Mouse (Mus musculus) midbrain, embryonic 11.5 days (tissue): ENCODE data around the gene Tipin. TPM values are rescaled to one million over a fixed set of nuclear protein-coding genes. Genes with fewer than 3 reads are reported as not detected.

Source experiments
- ATAC-seq: fragments of 200-750 bp; cut with Nextera tagmentation; 2 replicates; pipeline ENCODE4 v1.8.0; 2017; ENCODE audit warnings: moderate TSS enrichment, moderate library complexity; ENCODE audit not compliant: low FRiP score
- DNase-seq: peaks from one replicate; pipeline ENCODE4 v3.0.0; 2015; ENCODE audit warnings: low spot score; ENCODE audit errors: missing footprints
- H3K27ac ChIP-seq: fragments of 300-500 bp; sonication (generic); 2 replicates; pipeline ENCODE4 v1.5.1; 2014; ENCODE audit warnings: low read depth, low read length
- H3K27me3 ChIP-seq: fragments of 300-500 bp; sonication (generic); 2 replicates; pipeline ENCODE4 v1.6.1; 2014; ENCODE audit warnings: mild to moderate bottlenecking, low read length, moderate library complexity, mixed read lengths; ENCODE audit not compliant: control insufficient read depth, insufficient read depth
- H3K36me3 ChIP-seq: fragments of 300-500 bp; sonication (generic); 2 replicates; pipeline ENCODE4 v1.6.1; 2014; ENCODE audit warnings: mild to moderate bottlenecking, low read length, moderate library complexity, mixed read lengths; ENCODE audit not compliant: control insufficient read depth, insufficient read depth
- H3K4me1 ChIP-seq: fragments of 300-500 bp; sonication (generic); 2 replicates; pipeline ENCODE4 v1.6.1; 2014; ENCODE audit warnings: low read length; ENCODE audit not compliant: control insufficient read depth, insufficient read depth
- H3K4me2 ChIP-seq: fragments of 300-500 bp; sonication (generic); 2 replicates; pipeline ENCODE4 v1.6.1; 2014; ENCODE audit warnings: mild to moderate bottlenecking, moderate library complexity
- H3K4me3 ChIP-seq: fragments of 300-500 bp; sonication (generic); 2 replicates; pipeline ENCODE4 v1.5.1; 2014; ENCODE audit warnings: low read depth, low read length
- H3K9ac ChIP-seq: fragments of 300-500 bp; sonication (generic); 2 replicates; pipeline ENCODE4 v1.6.1; 2014; ENCODE audit warnings: low read length
- H3K9me3 ChIP-seq: fragments of 300-500 bp; sonication (generic); 2 replicates; pipeline ENCODE4 v1.6.1; 2016; ENCODE audit warnings: low read length; ENCODE audit not compliant: control insufficient read depth
- WGBS: fragments of 180-500 bp; shearing (Covaris S2); extraction: QIAGEN DNeasy Blood & Tissue Kit; methylation state at CpG from one replicate; pipeline ENCODE4 v1.1.7; 2014; 5-methylcytosine and 5-hydroxymethylcytosine counted together
- polyA plus RNA-seq: library from polyadenylated mRNA; unstranded; fragments of >200 nt; fragmentation: Nextera tagmentation; extraction: Ambion mirVana; gene quantifications from 2 replicates; pipeline ENCODE4 v1.2.1, GENCODE M21; 2014

Tipin gene
- polyA plus RNA-seq = 286 TPM in 2 replicates

DNA sequence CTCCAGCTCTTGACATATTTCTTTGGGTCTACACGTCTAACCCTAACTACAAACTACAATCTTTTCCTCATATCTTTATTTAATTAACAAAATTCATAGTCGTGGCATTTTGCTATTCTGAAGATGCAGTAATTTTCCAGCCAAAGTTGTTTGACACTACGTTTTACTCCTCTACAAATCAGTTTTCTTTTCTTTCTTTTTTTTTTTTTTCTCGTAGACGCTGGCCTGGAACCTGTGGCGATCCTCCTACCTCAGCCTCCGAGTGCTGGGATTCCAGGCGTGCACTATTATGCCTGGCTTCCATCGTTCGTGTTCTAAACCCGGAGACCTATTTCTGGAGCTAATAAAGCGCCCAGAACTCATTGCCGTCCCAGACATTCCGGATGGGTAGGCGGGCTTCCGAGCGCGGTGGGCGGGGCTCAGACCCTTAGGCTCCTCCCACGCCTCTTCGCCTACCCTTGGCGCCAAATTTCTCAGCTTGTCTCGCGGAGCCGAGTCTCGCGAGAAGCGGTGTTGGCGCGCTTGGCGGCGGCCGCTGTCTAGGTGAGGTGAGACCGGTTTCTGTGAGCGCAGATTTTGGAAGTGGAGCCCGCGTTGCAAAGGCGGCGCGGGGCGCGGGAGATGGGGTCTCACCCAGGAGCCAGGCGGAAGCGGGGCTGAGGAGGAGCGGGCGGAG, at the start of gene Tipin:
Tipin (plus strand) TSS at position 477 of the 676 bp plus-strand sequence.
- H3K27me3 ChIP-seq = no peaks in the 10 kb centered on the region
- DNase-seq (peak; percentile 100), ATAC-seq (peak; percentile 95)
- H3K4me3 ChIP-seq = peak within 1 kb of the TSS; percentile 79
- peak within 1 kb of the TSS; percentile 64; the same call in 1 of the 2 replicates for H3K27ac ChIP-seq
- H3K9ac ChIP-seq = peak within 1 kb of the TSS; percentile 95
- 3% methylated on average over 46 of the region's 46 CpGs for WGBS
- peak within 1 kb of the TSS; percentile 62 for H3K4me2 ChIP-seq
- no peaks in the 10 kb centered on the region for H3K36me3 ChIP-seq
- H3K4me1 ChIP-seq = peaks cover 2% of the 10 kb centered on the region; the same call in 1 of the 2 replicates
- H3K9me3 ChIP-seq = no peaks in the 10 kb centered on the region

DNA sequence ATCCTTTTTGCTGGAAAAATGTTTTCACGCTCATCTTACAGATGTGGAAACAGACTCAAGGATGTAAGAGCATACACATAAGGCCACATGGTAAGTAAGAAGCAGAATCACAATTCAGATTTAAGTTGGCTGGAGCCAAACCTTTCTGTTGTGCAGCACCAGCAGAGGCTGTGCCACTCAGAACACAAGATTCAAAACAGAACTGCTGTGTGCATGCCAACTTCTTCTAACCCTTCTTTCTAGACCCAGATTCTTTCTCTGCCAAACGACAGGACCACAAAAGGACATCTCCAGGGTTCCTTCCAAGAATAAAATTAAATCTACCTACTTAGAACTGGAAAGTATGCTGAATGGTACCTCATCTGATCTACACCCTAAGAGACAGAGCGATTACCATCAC, 49.7 kb upstream of the Tipin start:
- WGBS = 88% methylated on average over 3 of the region's 3 CpGs
- ATAC-seq = no peak

DNA sequence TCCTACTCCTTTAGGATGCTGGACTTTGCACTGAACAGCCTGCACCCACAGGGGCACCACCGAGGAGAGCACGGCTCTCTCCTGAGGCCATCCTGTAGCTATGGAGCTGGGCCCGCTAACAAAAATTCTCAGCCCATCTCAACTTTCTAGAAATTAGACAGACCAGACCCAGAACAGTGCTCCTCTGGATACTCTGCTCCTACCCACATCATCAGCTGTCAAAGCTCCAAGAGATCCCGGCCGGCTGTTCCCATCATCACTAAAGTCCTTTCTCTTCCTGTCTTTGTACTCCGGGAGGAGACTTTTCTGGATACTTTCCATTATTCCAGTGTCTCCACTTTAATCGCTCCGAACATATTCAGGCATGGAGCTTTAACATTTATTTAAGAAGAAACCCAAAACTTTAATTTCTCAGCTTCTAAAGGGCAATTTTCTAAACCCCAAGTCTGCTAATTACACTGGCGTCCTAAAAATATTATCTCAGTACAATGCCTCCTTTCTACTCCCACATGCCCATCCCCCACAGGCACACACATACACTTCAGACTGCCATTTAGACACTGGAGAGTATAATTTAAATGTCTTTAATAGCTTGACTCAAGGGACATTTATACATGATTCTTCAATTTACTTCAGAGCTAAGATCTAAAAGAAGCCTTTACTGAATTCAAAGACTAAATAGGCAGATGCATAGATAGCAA, 49.0 kb upstream of the Tipin start:
- Histone ChIP-seq H3K4me1 (no peaks in the 10 kb centered on the region), H3K4me3 (no peak overlapping the region), H3K4me2 (no peak overlapping the region), H3K36me3 (0 out of 2 replicates have a peak, but pooled peaks cover 2% of the 10 kb centered on the region), H3K27me3 (no peaks in the 10 kb centered on the region), H3K9me3 (no peaks in the 10 kb centered on the region), H3K27ac (no peak overlapping the region), H3K9ac (no peak overlapping the region)
- 86% methylated on average over 9 of the region's 9 CpGs for WGBS
- ATAC-seq = no peak
- peak; percentile 62 for DNase-seq

More for the DNA sequence above, 49.7 kb upstream of the Tipin start:
- no peaks in the 10 kb centered on the region for H3K4me1 ChIP-seq
- H3K4me2 ChIP-seq = no peak overlapping the region
- DNase-seq = peak; percentile 12
- H3K27ac ChIP-seq = no peak overlapping the region
- no peak overlapping the region for H3K4me3 ChIP-seq
- no peak overlapping the region for H3K9ac ChIP-seq
- no peaks in the 10 kb centered on the region for H3K9me3 ChIP-seq
- 0 out of 2 replicates have a peak, but pooled peaks cover 2% of the 10 kb centered on the region for H3K36me3 ChIP-seq
- no peaks in the 10 kb centered on the region for H3K27me3 ChIP-seq

DNA sequence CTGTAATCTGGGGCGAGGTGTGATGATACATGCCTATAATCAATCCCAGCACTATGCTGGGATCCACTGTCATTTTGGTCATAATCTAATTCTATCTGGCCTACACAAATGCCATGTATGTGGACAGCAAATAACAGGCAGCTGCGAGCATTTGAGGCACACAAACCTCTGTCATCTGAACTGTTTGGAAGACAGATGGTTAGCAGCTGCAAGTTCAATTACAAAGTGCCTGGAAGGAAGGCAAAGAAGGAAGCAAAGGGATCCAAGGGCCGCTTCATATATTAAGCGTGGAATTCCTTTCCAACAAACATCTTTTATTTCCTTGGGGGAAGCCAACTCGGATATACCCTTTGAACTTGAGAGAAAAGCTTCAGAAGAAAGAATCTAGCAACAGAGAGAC, 47.7 kb upstream of the Tipin start:
- ATAC-seq (no peak), DNase-seq (peak; percentile 72)
- Histone ChIP-seq H3K4me1 (no peaks in the 10 kb centered on the region), H3K9me3 (no peaks in the 10 kb centered on the region), H3K9ac (no peak overlapping the region), H3K4me3 (no peak overlapping the region), H3K36me3 (0 out of 2 replicates have a peak, but pooled peaks cover 2% of the 10 kb centered on the region), H3K4me2 (no peak overlapping the region), H3K27me3 (no peaks in the 10 kb centered on the region), H3K27ac (no peak overlapping the region)
- WGBS = 69% methylated on average over 5 of the region's 5 CpGs

DNA sequence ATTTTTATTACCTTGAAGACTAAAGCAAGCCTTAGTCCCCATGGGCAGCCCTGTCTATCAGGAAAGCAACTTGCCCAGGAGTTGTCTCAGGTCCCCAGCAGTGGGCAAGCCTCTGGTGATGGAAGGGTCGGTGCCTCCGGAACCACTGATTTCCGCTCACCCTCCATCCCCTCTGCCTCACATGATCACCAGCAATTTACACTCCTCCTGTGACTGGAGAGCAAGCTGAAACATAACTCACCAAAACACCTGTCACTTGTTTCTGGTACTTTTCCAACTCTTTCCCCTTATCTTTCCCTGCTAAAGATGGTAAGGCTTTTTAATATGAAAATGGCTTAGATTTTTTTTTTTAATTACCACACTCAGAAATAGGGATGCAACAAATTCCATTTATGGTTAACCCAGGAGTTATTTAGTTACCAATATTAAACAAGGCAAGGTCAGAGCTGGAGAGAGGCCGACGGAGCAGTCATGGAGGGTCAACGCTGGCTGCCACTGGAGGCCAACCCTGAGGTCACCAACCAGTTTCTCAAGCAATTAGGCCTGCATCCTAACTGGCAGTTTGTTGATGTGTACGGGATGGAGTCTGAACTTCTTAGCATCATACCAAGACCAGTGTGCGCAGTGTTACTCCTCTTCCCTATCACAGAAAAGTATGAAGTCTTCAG, 46.5 kb upstream of the Tipin start, which contains the start of gene Uchl4:
Uchl4 (plus strand) TSS at position 434 of the 668 bp plus-strand sequence.
- no peak within 1 kb of the TSS for H3K4me2 ChIP-seq
- 96% methylated on average over 8 of the region's 8 CpGs for WGBS
- no peaks in the 10 kb centered on the region for H3K27me3 ChIP-seq
- H3K4me1 ChIP-seq = no peaks in the 10 kb centered on the region
- no peak for ATAC-seq
- no peaks in the 10 kb centered on the region for H3K9me3 ChIP-seq
- no peak within 1 kb of the TSS for H3K9ac ChIP-seq
- H3K4me3 ChIP-seq = no peak within 1 kb of the TSS
- H3K27ac ChIP-seq = no peak within 1 kb of the TSS
- H3K36me3 ChIP-seq = 0 out of 2 replicates have a peak, but pooled peaks cover 2% of the 10 kb centered on the region
- DNase-seq = peak; percentile 69

DNA sequence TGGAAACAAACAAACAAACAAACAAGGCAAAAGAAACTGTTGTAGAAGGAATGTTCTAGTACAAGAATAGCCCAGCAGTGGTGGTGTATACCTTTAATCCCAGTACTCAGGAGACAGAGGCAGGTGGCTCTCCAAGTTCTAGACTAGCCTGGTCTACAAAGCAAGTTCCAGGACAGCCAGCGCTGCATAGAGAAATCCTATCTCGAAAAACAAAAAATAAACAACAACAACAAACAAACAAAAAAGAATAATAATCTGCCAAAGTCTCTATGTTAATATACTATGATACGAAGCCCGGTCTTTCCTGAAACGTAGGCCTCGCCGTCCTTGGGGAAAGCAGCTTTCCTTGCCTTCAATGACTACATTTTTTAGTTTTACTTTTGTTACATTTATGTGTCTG, 45.3 kb upstream of the Tipin start:
- H3K27ac ChIP-seq = no peak overlapping the region
- WGBS = 97% methylated on average over 7 of the region's 7 CpGs
- peak; percentile 68 for DNase-seq
- 0 out of 2 replicates have a peak, but pooled peaks cover 2% of the 10 kb centered on the region for H3K36me3 ChIP-seq
- no peaks in the 10 kb centered on the region for H3K27me3 ChIP-seq
- no peak overlapping the region for H3K9ac ChIP-seq
- no peaks in the 10 kb centered on the region for H3K9me3 ChIP-seq
- H3K4me1 ChIP-seq = 0 out of 2 replicates have a peak, but pooled peaks cover 3% of the 10 kb centered on the region
- ATAC-seq = no peak
- no peak overlapping the region for H3K4me3 ChIP-seq
- no peak overlapping the region for H3K4me2 ChIP-seq

DNA sequence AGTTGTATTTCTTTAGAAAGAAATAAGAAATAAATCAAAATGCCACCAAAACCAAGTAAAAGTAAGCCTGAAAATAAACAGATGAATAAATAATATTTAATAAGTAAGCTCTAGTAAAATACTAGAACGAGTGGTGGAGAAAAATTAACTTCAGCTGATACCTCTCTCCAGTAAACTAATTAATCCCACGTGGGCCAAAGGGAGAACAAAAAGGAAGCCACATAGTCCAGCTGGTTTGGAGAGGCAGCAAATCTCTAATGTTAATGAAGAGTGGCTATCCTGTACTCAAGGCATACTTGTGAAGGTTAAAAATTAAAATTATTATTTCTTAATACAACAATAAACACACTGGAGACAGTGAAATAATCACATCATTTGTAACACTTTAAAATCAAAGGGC, 41.3 kb upstream of the Tipin start:
- 78% methylated on average over 2 of the region's 2 CpGs for WGBS
- H3K27me3 ChIP-seq = no peaks in the 10 kb centered on the region
- H3K9me3 ChIP-seq = no peaks in the 10 kb centered on the region
- 0 out of 2 replicates have a peak, but pooled peaks cover 3% of the 10 kb centered on the region for H3K4me1 ChIP-seq
- H3K4me2 ChIP-seq = no peak overlapping the region
- H3K4me3 ChIP-seq = no peak overlapping the region
- ATAC-seq (no peak), DNase-seq (peak; percentile 76)
- no peak overlapping the region for H3K27ac ChIP-seq
- no peaks in the 10 kb centered on the region for H3K36me3 ChIP-seq
- no peak overlapping the region for H3K9ac ChIP-seq

DNA sequence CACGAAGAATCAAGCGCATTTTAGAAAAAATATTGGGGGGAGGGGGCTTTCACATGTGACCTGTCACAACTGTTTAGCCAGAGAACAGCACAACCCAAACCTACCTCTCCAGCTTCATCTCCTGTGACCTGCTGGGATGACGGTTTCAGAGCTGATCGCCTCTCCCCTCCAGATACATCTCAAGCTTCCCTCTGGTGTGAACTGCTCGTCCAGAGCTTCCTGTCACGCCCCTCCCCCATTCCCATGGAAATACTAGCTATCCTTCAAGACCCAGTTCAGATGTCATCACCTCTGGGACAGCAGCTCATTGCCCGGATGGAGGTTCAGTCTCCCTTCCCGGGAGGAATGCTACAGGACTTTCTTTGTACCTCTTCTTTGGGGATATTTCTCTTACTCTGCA, 40.7 kb upstream of the Tipin start:
- Histone ChIP-seq H3K4me2 (no peak overlapping the region), H3K4me1 (0 out of 2 replicates have a peak, but pooled peaks cover 3% of the 10 kb centered on the region), H3K9me3 (no peaks in the 10 kb centered on the region), H3K4me3 (no peak overlapping the region), H3K36me3 (no peaks in the 10 kb centered on the region), H3K27me3 (no peaks in the 10 kb centered on the region), H3K27ac (no peak overlapping the region), H3K9ac (no peak overlapping the region)
- 60% methylated on average over 8 of the region's 8 CpGs for WGBS
- no peak for ATAC-seq
- DNase-seq = peak; percentile 75
